Mouse (Mus musculus) cerebellum, postnatal 36 days (tissue): Measurements from ENCODE around the gene Mgat3.

Experiments
- DNase-seq, 2 experiments: peaks; one replicate each; pipeline ENCODE4 v3.0.0; 2021 to 2022; ENCODE audit warnings: mixed read lengths in 2 of 2

Gene Mgat3

DNA sequence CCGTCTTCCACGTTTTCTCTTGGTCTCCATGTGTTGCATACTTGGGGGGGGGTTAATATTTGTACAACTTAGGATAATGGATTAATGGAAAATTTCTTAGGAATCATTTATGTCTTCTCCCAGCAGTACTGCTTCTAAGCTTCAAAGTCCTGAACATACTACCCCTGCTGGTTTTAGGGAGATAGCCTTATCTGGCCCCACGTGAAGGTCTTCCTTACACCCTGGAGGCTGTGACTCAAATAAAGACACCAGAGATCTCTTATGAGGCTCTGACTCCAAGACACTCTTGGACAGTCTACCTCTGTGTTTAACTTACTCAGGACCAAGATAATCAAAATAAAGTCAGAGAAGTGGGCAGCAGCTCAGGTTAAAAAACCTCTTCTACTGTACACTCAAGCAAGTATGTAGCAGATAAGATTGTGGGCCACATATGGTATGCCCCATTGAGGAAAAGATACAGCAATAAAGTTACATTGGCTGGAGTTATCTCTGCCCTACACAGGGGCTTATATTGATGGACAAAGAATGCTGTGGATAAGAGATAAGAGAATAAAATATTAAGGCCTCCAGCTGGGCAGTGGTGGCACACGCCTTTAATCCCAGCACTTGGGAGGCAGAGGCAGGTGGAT is 8.7 kb downstream of the Mgat3 start:
- DNase-seq, result no peak

- DNase-seq, result no peak
Measured at GRCm38 (mm10) chr15:80188927-80189326, 15.4 kb downstream of the Mgat3 start.

GRCm38 (mm10) chr15:80190075-80190474 is 16.6 kb downstream of the Mgat3 start:
- no peak for DNase-seq

DNA sequence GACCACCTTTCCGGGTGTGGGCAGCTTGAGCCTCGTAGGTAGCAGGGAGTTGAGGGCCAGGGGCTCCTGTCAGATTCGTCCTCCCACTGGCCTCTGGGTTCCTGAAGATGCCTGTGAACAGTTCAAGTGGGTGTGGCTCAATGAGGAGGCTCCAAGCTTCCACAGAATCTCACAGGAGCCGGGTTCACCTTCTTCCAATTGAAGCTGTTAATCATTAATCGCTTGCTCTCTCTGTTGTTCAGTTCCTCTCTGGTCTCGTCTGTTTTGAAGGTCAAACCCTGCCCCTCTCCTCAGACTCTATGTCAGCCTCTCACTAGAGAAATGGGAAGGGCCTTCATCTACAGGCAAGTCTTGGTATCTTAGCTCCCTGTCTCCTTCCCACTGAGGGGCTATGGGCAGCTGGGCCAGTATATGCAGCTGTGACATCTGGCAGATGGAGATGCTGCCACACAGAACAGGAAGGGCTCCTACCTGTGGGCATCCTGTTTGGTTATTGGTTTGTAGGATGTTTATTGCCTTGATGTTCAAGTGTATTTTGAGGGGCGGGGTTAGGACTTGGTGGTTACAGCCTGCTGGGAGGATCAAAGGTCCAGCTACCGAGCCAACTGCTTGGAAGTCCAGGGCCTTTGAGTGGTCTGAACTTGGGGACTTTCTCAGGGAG is 18.2 kb downstream of the Mgat3 start:
- DNase-seq, result no peak

DNA sequence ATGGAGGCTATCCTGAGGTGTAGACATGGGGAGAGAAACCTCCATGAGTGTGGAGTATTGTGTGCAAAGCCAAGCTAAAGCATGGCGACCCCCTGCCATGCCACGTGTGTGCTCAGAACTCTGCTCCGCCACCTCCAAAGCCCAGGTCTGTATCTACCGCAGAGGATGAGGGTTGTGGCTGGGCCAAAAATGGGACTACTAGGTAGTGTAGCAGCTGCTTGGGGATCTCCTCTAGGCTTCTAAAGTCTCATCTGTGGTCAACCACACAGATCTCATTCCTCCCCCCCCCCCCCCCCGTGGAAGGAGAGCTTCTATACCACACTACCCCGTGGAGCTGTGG is 18.7 kb downstream of the Mgat3 start:
- no peak for DNase-seq

DNA sequence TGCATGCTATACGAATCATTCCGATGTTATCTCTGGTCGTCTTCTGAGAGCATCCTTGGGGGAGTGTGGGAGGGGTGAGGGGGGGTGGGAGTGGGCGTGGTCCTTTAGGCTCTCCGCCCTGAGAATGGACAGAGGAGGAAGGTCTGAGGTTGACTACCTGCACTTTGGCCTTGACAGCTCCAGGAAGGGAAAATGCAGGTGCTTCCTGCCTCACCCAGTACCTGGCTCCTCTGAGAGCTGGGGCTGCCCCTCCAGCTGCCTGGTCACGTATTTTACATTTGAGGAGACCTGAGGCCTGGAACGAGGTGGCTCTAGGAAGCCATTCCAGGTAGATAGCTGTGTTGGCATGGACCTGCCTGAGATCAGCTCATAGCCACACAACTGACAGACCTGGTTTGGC is 19.3 kb downstream of the Mgat3 start:
- no peak for DNase-seq

DNA sequence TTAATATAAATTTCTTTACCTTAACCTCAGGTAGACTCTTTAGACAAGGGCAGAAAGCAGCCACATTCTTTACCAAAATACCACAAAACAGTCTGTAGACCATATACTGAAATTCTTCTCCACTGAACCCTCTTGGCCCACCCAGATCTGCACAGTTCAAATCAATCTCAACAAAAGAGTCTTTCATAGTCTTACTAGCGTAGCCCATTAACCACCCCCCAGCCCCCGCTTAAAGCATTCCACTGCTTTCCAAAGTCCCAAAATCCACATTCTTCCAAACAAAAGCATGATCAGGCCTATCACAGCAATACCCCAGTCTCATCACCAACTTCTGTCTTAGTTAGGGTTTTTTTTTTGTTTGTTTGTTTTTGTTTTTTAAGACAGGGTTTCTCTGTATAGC is 26.0 kb downstream of the Mgat3 start:
- no peak for DNase-seq

DNA sequence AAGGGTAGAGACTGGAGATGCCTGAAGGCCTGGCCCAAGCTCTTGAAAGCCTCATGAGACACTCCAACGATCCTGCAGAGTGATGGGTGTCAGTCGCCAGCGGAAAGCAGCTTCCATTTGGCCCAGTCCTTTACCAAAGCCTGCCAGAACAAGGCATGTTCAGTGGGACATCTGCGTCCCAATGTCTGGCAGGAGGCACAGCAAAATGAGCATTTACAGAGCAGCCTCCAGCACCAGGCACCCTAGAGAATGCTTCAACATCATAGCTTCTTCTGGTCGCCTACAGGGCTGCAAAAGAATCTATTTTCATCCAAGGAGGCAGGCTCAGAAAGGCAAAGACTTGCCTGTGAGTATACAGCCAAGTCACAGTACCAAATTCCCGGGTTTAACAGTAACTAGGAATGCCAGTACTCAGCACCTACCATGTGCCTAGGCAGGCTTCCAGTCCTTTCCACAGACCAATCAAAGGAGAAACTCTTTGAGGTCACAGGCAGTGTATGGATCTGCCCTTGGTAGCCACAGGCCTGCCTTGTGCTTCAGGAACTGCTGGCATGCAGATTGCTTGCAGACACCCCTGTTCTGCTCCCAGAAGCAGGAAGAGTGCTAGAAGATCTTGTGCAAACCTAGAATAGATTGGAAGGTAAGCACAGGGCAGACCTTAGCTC is 28.7 kb downstream of the Mgat3 start:
- no peak for DNase-seq

GRCm38 (mm10) chr15:80203406-80203805 is 29.9 kb downstream of the Mgat3 start:
- DNase-seq, result no peak

- DNase-seq, result peak in 1 of 2 experiments; percentile 38
Measured at GRCm38 (mm10) chr15:80206057-80206565, 32.6 kb downstream of the Mgat3 start.

GRCm38 (mm10) chr15:80208446-80208845 is 34.9 kb downstream of the Mgat3 start:
- DNase-seq, result no peak

- DNase-seq, result no peak
Measured at GRCm38 (mm10) chr15:80213688-80214087, 40.2 kb downstream of the Mgat3 start.

DNA sequence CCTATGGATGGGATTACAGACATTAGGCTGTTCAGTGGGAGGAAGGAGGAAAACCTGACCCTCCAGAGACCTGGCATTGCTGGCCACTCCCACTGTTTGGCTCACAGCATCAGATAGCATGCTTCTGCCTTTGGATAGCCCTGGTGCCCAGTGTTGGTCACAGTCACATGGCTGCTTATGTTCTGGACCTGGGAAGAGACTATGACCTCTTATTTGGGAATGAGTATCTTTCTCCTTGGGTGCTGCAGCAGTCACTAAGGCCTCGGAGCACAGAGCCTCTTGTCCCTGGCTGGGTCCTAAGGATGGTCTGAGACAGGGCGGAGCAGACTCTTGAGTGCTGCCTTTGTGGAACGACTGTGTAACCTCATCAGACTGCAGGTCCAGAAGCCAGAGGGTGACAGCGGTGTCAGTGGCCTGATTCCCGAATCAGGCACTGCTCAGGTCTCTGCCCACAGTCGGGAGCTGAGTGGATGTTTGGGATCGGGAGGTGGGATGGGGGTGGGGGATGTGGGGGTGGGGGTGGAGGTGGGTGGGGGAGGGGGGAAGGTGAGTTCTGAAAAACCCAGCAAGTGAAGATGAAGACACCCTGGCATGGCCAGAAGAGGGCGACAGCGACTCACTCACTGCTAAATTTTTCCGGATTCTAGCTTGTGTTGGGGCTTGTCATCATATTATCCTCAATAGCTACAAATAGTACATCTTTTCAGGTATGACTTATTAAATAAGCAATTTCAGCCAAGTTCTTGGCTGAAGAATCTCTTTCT is 42.4 kb downstream of the Mgat3 start:
- DNase-seq, result peak; percentile 49 to 59

DNA sequence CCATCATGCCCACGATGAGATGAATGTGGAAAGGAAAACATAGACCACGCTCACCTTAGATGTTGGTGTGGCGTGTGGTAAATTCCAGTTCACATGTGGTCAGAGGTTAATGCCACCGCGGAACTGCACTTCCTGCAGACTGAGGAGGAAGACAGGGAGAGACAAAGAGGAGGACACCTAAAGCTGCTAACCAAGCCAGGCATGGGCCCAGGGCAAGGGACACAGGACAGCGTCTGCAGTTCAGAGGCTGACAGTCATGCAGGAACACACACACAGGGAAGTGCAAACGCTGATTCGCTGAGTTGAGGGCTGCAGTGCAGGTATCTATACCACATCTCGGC is 42.9 kb downstream of the Mgat3 start:
- no peak for DNase-seq

GRCm38 (mm10) chr15:80217476-80217875 is 44.0 kb downstream of the Mgat3 start:
- DNase-seq, result no peak

- no peak for DNase-seq
Measured at GRCm38 (mm10) chr15:80219211-80219610, 45.7 kb downstream of the Mgat3 start.

DNA sequence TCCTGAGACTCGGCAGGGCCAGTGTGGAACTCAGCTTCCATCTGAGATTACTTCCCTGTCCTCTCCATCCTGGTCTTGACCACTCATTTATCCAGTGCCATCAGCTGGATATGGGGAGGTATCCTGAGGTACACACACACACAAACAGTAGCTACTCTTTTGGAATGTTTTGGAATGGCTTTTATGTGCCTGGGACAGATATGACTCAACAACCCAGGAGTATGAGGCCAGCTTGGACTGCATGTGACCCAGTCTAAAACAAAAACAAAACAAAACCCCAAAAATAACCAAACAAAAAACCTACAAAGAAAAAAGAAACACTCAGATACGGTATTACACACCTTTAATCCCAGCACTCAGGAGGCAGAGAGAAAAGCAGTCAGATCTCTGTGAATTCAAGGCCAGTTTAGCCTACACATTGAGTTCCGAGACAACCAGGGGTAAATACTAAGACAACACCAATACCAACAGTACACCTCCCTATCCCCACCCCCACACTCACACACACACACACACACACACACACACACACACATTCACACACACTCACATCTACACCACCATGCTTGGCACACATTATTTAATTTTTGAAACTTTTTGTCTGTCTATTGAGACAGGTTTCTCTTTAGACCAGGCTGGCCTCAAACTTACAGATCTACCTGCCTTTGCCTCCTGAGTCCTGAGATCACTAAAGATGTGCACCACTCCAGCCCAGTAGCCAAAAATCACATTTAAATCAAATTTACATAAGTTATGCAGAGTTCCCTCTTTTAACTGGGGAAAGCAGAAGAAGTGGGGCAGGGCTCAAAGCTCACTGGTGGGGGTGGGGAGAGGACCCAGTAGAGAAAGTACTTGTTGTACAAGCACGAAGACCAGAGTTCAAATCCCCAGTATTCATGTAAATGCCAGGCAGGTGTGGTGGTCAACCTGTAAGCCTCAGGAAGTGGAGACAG is 46.5 kb downstream of the Mgat3 start:
- no peak for DNase-seq

- DNase-seq, result no peak
Measured at GRCm38 (mm10) chr15:80221031-80221430, 47.5 kb downstream of the Mgat3 start.

DNA sequence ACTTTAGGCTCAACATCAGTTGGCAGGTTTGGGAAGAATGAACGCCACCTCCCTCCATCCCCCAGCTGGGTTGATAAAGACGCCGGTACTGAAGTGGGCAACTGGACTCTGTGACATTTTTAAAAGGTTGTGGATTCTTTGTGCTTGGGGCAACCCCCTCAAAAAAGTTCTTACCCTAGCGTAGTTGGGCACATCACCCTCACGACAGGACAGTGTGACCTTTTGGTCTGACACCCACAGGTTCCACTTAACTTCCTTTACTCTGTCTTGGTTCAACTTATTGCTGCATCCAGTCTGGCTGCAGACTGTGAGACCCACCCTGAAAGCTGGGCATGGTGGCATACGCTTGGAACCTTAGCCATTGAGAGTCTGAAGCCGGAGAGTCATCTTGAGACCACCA is 50.2 kb downstream of the Mgat3 start:
- DNase-seq, result no peak

GRCm38 (mm10) chr15:80225208-80225607 is 51.7 kb downstream of the Mgat3 start:
- peak; percentile 76 to 84 for DNase-seq

GRCm38 (mm10) chr15:80225796-80226195 is 52.3 kb downstream of the Mgat3 start:
- peak; percentile 58 to 72 for DNase-seq

GRCm38 (mm10) chr15:80228071-80228800 is 54.7 kb downstream of the Mgat3 start:
- no peak for DNase-seq
